Mouse (Mus musculus): ENCODE measurements around the gene Syt12.

Syt12 gene

GRCm38 (mm10) chr19:4446661-4447420 is 30.4 kb downstream of the Syt12 start:
- DNase-seq, result peak; percentile 61

GRCm38 (mm10) chr19:4442408-4442807 is 34.8 kb downstream of the Syt12 start:
- DNase-seq, result peak; percentile 87

- DNase-seq, result no peak
Measured at GRCm38 (mm10) chr19:4441621-4442161, 35.6 kb downstream of the Syt12 start.

- DNase-seq, result peak; percentile 80
Measured at GRCm38 (mm10) chr19:4441090-4441591, 36.1 kb downstream of the Syt12 start.

- no peak for DNase-seq
Measured at GRCm38 (mm10) chr19:4440222-4440621, 37.0 kb downstream of the Syt12 start.

- no peak for DNase-seq
Measured at GRCm38 (mm10) chr19:4439161-4439801, 38.0 kb downstream of the Syt12 start, which contains the start of gene Rhod. Gene Rhod, minus strand, starts transcription at chr19:4439432.

- no peak for DNase-seq
Measured at GRCm38 (mm10) chr19:4438791-4439160, 38.5 kb downstream of the Syt12 start.

GRCm38 (mm10) chr19:4437886-4438285 is 39.4 kb downstream of the Syt12 start:
- no peak for DNase-seq

- DNase-seq, result no peak
Measured at GRCm38 (mm10) chr19:4436254-4436653, 41.0 kb downstream of the Syt12 start.

- no peak for DNase-seq
Measured at GRCm38 (mm10) chr19:4434999-4435398, 42.2 kb downstream of the Syt12 start.

GRCm38 (mm10) chr19:4433756-4434155 is 43.5 kb downstream of the Syt12 start:
- no peak for DNase-seq

GRCm38 (mm10) chr19:4430091-4430620 is 47.1 kb downstream of the Syt12 start:
- no peak for DNase-seq

- no peak for DNase-seq
Measured at GRCm38 (mm10) chr19:4425610-4426366, 51.5 kb downstream of the Syt12 start.

- DNase-seq, result no peak
Measured at GRCm38 (mm10) chr19:4423021-4423420, 54.2 kb downstream of the Syt12 start.

- no peak for DNase-seq
Measured at GRCm38 (mm10) chr19:4422581-4422980, 54.7 kb downstream of the Syt12 start.

GRCm38 (mm10) chr19:4420153-4420910 is 56.9 kb downstream of the Syt12 start:
- DNase-seq, result peak; percentile 81

- DNase-seq, result no peak
Measured at GRCm38 (mm10) chr19:4419711-4420110, 57.5 kb downstream of the Syt12 start.

- DNase-seq, result no peak
Measured at GRCm38 (mm10) chr19:4417713-4418112, 59.5 kb downstream of the Syt12 start.

GRCm38 (mm10) chr19:4417183-4417582 is 60.1 kb downstream of the Syt12 start:
- DNase-seq, result peak; percentile 87

GRCm38 (mm10) chr19:4414631-4415030 is 62.6 kb downstream of the Syt12 start:
- DNase-seq, result no peak

- DNase-seq, result no peak
Measured at GRCm38 (mm10) chr19:4409062-4409461, 68.2 kb downstream of the Syt12 start.

GRCm38 (mm10) chr19:4404840-4405239 is 72.4 kb downstream of the Syt12 start:
- DNase-seq, result no peak

Measured in cerebellum, adult 9-10 months (tissue).